Mouse (Mus musculus) C2C12 (cell line): Measurements from ENCODE around the gene Smox.

Experiments used
- CEBPB ChIP-seq: IDR thresholded peaks from one replicate; pipeline ENCODE4 v1.6.1; 2011; ENCODE audit warnings: low read depth, mild to moderate bottlenecking, control low read depth, moderate library complexity
- CTCF ChIP-seq: IDR thresholded peaks from one replicate; pipeline ENCODE4 v1.5.1; 2011; ENCODE audit not compliant: control insufficient read depth, insufficient read depth, insufficient read length
- MYOD1 ChIP-seq: IDR thresholded peaks from one replicate; pipeline ENCODE4 v1.6.1; 2011; ENCODE audit warnings: low read depth; ENCODE audit not compliant: control insufficient read depth, insufficient read length
- MYOG ChIP-seq: IDR thresholded peaks from one replicate; pipeline ENCODE4 v1.6.1; 2011; ENCODE audit not compliant: control insufficient read depth, insufficient read length; ENCODE audit errors: extremely low read depth
- USF1 ChIP-seq: IDR thresholded peaks from one replicate; pipeline ENCODE4 v1.6.1; 2011; ENCODE audit warnings: low read depth, mild to moderate bottlenecking, control low read depth, moderate library complexity

GRCm38 (mm10) chr2:131508501-131508900, 17.2 kb downstream of the Smox start:
- no peak for TF ChIP-seq CTCF
- no peak for TF ChIP-seq USF1
- no peak for TF ChIP-seq MYOD1
- TF ChIP-seq MYOG = no peak
- TF ChIP-seq CEBPB = no peak
